Mouse (Mus musculus): ENCODE measurements around the gene Gdi2. TPM values are rescaled to one million over a fixed set of nuclear protein-coding genes. Genes with fewer than 3 reads are reported as not detected.

Gene Gdi2
- total RNA-seq, 1 experiment from 2014 or later = 530 TPM

DNA sequence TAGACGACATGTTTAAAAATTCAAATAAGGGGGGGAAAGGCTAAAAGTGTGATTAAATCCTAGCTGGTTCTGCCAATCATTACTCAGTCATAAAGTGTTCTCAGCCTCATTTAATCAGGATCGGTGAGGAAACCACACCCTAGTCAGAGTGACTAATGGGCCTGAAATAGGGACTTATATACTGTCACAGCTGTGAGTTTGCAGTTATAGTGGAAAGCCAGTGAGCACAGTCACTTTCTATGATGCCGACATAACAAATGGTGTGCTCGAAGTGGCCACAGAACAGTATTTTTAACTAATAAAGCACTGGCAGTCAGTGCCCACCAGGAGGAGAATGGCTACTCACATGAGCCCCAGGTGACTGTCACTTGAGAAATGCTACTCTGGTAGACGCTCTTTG, 7.1 kb downstream of the Gdi2 start:
- peak; percentile 70 for ATAC-seq (replicated peaks; ENCODE audit: low read depth, poor library complexity, severe bottlenecking)

DNA sequence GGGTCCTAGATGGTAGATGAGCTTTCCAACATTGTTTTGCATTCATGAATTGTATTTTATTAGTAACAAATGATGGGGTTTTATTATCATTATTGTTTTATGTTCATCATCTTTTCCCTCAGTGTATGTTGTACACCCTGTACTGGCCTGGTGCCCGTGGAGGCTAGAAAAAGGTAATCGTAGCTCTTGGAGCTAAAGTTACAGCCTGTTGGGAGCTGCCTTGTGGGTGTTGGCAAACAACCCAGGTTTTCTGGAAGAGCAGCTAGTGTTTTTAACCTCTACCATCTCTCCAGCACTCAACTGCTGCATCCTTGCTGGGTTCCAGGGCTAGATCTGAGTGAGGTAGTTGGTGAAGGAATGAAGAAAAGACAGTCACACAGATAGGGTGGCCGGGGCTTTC, 9.5 kb downstream of the Gdi2 start:
- no peak for ATAC-seq (replicated peaks; ENCODE audit: low read depth, poor library complexity, severe bottlenecking)

DNA sequence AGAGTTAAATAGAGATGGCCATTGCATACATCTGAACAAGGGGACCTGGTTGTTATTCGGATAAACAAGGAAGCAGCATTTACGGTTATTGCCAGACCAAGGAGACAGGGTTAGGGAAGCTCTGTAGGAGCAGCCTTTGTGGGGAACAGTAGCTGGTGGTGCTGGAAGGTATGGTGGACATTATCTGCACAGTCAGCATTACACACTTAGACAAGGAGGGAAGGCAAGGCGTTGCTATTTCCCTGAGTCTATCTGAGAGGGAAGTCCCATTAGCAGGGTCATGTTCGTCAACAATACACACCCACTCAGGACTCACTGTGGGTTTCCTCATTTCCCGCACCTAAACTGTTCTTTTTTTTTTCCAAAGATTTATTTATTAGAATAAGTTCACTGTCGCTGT, 10.0 kb downstream of the Gdi2 start:
- no peak for ATAC-seq (replicated peaks; ENCODE audit: low read depth, poor library complexity, severe bottlenecking)

DNA sequence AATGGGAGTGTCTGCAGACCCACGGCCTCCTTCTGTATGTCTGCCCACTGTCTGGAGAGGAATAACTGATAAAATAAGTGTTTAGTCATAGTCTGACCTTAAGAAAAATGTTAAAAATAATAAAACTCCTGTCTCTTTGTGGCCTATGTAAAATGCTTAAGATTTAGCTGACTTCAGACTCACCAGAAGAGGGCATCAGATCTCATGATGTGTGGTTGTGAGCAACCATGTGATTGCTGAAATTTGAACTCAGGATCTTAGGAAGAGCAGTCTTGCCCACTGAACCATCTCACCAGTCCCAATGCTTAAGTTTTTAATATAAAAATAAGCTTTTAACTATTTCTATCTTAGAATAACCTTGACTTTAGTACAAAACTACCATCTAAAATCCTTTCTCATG, 25.3 kb downstream of the Gdi2 start:
- no peak for ATAC-seq (replicated peaks; ENCODE audit: low read depth, poor library complexity, severe bottlenecking)

DNA sequence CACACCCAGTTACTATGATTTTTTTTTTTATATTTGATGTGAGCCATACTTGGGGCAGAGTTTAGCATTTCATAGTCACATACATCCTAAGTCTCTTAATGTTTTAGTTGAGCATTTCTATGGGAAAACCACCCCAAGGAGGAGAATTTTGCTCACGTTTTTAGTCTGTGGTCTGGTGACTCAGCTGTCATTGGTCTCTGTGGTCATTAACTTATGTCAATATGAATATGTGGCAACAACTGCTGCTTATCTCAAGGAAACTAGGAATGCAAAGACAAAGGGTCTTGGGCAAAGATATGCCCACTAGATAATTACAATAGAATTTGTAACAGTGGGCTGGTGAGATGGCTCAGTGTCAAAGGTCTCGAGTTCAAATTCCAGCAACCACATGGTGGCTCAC, 26.1 kb downstream of the Gdi2 start:
- 0 out of 2 replicates have a peak, but pooled peaks have one; percentile 36 for ATAC-seq (replicated peaks; ENCODE audit: low read depth, poor library complexity, severe bottlenecking)

DNA sequence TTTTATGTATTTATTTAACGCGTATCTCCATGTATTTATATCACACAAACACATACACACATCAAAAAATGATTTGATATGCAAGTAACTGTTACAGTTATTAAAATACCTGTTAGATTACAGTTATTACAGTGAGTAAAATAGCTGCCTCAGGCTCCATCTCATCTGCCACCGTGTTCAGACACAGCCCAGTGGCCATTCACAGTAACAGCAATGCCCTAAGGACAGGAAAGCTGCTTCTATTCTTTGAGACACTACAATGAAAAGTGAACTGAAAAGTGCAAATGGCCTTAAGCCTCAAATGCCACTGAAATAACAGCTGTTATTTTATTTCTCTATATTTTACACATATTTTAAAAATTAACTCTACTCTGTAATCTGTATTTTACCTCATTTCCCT, 52.9 kb downstream of the Gdi2 start:
- peak; percentile 71; the same call in 1 of the 2 replicates for ATAC-seq (replicated peaks; ENCODE audit: low read depth, poor library complexity, severe bottlenecking)

DNA sequence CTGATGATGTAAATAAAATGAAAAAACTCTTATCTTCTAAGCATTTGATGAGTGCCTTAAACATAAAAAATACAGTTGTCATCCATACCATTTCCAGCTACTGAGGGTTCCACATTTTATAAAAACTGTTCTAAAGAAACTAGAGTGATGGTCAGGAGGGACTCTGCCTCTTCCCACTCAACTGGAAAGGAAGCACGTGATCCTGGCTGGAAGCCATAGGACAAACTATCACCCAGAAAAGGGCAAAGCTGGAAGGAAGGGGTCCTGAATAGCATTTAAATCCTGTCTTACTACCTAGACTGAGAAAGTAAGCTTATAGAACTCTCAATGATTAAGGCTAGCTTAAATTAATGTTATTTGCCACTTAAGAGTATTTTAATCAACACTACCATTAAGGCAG, 56.4 kb downstream of the Gdi2 start:
- no peak for ATAC-seq (replicated peaks; ENCODE audit: low read depth, poor library complexity, severe bottlenecking)

DNA sequence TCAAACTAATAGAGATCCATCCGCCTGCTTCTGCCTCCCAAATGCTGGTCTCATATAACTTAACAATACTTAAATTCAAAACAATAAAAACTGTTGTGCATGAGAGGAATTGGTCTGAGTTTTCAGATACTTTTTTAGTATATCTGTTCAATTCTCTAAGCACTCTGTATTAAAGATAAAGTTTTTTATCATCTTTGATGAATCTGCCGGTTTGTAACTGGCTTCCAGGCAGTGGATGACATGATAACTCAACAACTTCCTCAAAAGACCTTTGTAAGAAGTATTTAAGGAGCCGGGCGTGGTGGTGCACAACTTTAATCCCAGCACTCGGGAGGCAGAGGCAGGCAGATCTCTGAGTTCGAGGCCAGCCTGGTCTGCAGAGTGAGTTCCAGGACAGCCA, 58.4 kb downstream of the Gdi2 start:
- ATAC-seq (replicated peaks; ENCODE audit: low read depth, poor library complexity, severe bottlenecking) = no peak

DNA sequence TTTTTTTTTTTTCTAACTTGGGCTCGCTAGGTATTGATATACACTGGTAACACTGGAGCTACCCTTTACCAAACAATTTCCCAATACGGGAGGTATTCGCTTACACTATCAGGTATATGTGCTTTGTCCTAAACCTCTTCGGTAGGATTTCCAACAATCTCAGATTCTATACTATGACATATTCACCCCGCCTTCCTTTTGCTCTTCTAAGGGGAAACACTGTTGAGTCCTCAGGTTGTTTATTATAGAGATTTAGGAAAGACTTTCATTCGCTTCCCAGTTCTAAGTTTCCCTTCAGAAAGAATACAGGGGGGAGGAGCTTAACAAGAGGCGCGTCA, 71.9 kb downstream of the Gdi2 start:
- no peak for ATAC-seq (replicated peaks; ENCODE audit: low read depth, poor library complexity, severe bottlenecking)

DNA sequence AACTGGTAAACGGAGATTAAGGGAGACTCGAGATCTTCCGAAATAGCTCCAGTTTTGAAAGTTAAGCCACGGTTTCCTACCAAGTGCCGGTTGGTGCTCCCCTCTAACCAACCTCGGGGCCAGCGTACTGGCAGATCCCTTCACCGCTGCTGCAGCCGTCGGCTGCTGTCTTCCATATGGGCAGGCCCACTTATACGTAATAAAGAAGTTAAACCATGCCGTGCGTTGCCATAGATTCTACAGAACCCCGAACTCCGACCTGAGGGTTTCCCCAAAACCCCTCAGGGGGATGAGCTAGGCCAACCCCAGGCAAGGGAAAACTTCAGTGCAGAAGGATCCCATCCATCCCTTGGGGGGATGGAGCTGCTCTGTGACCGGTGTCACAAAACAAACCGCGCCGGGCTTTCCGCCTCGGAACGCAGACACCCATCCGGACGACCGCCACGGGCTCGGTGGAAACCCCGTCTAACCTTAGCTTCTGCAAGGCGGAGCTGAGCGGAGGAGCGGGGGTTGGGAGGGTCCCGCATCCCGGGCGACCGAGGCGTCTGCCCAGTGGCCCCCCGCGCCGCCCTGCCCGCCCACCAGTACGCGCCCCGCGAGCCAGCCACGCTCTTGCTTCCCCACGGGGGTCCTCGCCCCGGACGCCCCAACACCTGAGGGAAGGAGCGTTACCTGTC, 72.4 kb downstream of the Gdi2 start:
- peak; percentile 46 for ATAC-seq (replicated peaks; ENCODE audit: low read depth, poor library complexity, severe bottlenecking)

DNA sequence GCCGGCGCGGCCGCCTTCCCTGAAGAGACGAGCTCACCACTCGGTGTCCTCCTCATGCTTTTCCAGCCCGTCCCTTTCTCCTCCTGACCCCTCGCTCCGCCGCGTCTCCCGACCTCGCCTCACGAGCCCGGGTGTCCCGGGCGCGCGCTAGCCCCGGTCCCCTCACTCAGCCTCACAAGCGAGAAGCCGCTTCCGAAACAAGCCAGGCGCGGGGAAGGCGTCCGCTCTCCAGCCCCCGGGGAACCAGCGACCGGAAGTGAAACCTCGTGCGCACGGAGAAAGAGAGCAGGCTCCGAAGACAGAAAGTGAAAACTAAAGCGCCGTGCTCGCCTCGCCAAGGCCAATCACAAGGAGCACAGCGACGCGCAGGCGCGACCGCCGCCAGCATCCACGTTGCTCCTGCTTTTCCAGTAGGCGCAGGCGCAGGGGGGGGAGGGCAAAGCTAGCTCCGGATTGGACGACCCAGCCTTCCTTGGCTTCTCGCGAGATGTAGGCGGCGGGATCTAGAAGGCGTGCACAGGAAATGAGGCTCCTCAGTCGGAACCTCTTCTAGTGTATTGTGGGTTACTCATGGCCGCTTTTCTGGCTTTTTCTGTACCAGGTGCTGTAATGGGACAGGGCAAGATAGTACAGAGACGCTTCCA, 73.1 kb downstream of the Gdi2 start, which contains the start of gene Fam208b:
TSS of gene Fam208b (minus strand) at position 314 of the 644 bp plus-strand sequence.
- ATAC-seq (replicated peaks; ENCODE audit: low read depth, poor library complexity, severe bottlenecking) = peak; percentile 96

Other genes starting within 250 kb of the Gdi2 start
- 46.4 and 46.9 TPM in 2 replicates for gene Fam208b, start 73.0 kb downstream of the Gdi2 start, total RNA-seq (2017)
- 4.8 and 6.0 TPM in 2 replicates for gene Asb13, start 96.0 kb downstream of the Gdi2 start, total RNA-seq (2017)

Data from common myeloid progenitor, adult 5-6 weeks (primary cell).